Mouse (Mus musculus) forebrain, embryonic 10.5 days (tissue): ENCODE measurements around the gene Elk3. TPM values are rescaled to one million over a fixed set of nuclear protein-coding genes. Genes with fewer than 3 reads are reported as not detected.

Experiments used
- DNase-seq: peaks from one replicate; pipeline ENCODE4 v3.0.0-alpha.2; 2017; ENCODE audit warnings: low spot score; ENCODE audit errors: extremely low spot score
- H3K27ac ChIP-seq: fragments of 300-500 bp; sonication (generic); 2 replicates; pipeline ENCODE4 v1.5.1; 2016; ENCODE audit warnings: mild to moderate bottlenecking
- H3K27me3 ChIP-seq: fragments of 300-500 bp; sonication (generic); 2 replicates; pipeline ENCODE4 v1.6.1; 2016; ENCODE audit warnings: mild to moderate bottlenecking; ENCODE audit not compliant: poor library complexity, severe bottlenecking
- H3K36me3 ChIP-seq: fragments of 300-500 bp; sonication (generic); replicated peaks from 2 replicates; pipeline ENCODE4 v1.6.1; 2016; ENCODE audit warnings: mild to moderate bottlenecking, moderate library complexity
- H3K4me1 ChIP-seq: fragments of 300-500 bp; sonication (generic); 2 replicates; pipeline ENCODE4 v1.6.1; 2016
- H3K4me3 ChIP-seq: fragments of 300-500 bp; sonication (generic); 2 replicates; pipeline ENCODE4 v1.5.1; 2016; ENCODE audit warnings: mild to moderate bottlenecking, moderate library complexity
- H3K9me3 ChIP-seq: fragments of 300-500 bp; sonication (generic); 2 replicates; pipeline ENCODE4 v1.6.1; 2016; ENCODE audit warnings: mild to moderate bottlenecking, moderate library complexity
- WGBS: fragments of 180-500 bp; shearing (Covaris S2); methylation state at CpG from one replicate; pipeline ENCODE4 v1.1.7; 2016; 5-methylcytosine and 5-hydroxymethylcytosine counted together
- polyA plus RNA-seq: library from polyadenylated mRNA; unstranded; fragments of >200 nt; fragmentation: Nextera tagmentation; extraction: Ambion mirVana; gene quantifications from 2 replicates; pipeline ENCODE4 v1.2.1, GENCODE M21; 2016

Elk3 gene
- polyA plus RNA-seq, 1 experiment from 2014 or later, result 14.5 TPM

- DNase-seq, result no peak
- WGBS, result 94% methylated on average over 6 of the region's 6 CpGs
- H3K27ac ChIP-seq, result no peak overlapping the region
- peaks cover 34% of the 10 kb centered on the region for H3K4me1 ChIP-seq
- H3K36me3 ChIP-seq, result peaks cover 7% of the 10 kb centered on the region; the same call in 1 of the 2 replicates
- H3K9me3 ChIP-seq, result no peaks in the 10 kb centered on the region
- H3K27me3 ChIP-seq, result peaks cover 8% of the 10 kb centered on the region; the same call in 1 of the 2 replicates
- no peak overlapping the region for H3K4me3 ChIP-seq
Measured at GRCm38 (mm10) chr10:93270889-93271460, 40.0 kb downstream of the Elk3 start.

- peaks cover 26% of the 10 kb centered on the region for H3K4me1 ChIP-seq
- peak overlapping the region; percentile 17; the same call in 1 of the 2 replicates for H3K27ac ChIP-seq
- H3K27me3 ChIP-seq, result peaks cover under 1% of the 10 kb centered on the region; the same call in 1 of the 2 replicates
- H3K4me3 ChIP-seq, result no peak overlapping the region
- peaks cover 19% of the 10 kb centered on the region for H3K36me3 ChIP-seq
- 74% methylated on average over 4 of the region's 4 CpGs for WGBS
- H3K9me3 ChIP-seq, result no peaks in the 10 kb centered on the region
- no peak for DNase-seq
Measured at GRCm38 (mm10) chr10:93269744-93270143, 41.2 kb downstream of the Elk3 start.

GRCm38 (mm10) chr10:93268339-93268738, 42.6 kb downstream of the Elk3 start:
- Histone ChIP-seq H3K27me3 (no peaks in the 10 kb centered on the region), H3K27ac (no peak overlapping the region)
- WGBS, result 89% methylated on average over 3 of the region's 3 CpGs

GRCm38 (mm10) chr10:93267509-93267908, 43.4 kb downstream of the Elk3 start:
- Histone ChIP-seq H3K9me3 (no peaks in the 10 kb centered on the region), H3K27ac (no peak overlapping the region), H3K4me1 (peaks cover 34% of the 10 kb centered on the region), H3K4me3 (no peak overlapping the region), H3K36me3 (peaks cover 29% of the 10 kb centered on the region), H3K27me3 (no peaks in the 10 kb centered on the region)
- DNase-seq, result no peak
- 90% methylated on average over 5 of the region's 5 CpGs for WGBS

More at GRCm38 (mm10) chr10:93268339-93268738, 42.6 kb downstream of the Elk3 start:
- no peak overlapping the region for H3K4me3 ChIP-seq
- DNase-seq, result no peak
- H3K36me3 ChIP-seq, result peaks cover 29% of the 10 kb centered on the region
- H3K9me3 ChIP-seq, result no peaks in the 10 kb centered on the region
- H3K4me1 ChIP-seq, result peaks cover 28% of the 10 kb centered on the region

DNA sequence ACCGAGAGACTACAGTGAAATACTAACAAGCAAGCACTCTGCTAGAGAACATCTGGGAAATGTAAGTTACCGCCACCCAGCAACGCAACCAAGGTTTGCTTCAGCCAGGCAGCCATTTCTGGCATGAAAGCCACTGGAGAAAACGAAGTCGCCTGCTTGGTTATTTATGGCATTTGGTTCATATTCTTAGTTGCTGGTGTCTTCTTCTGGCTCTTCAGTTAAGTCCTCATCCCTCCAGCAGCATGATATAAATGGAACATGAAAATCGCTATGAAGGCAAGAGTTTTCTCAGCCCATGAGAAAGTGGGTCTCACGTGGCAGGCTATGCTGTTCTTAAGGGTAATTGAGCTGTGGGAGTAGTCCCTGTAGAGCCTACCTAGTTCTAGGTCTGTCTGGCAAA, 44.4 kb downstream of the Elk3 start:
- WGBS, result 95% methylated on average over 7 of the region's 7 CpGs
- no peak for DNase-seq
- H3K36me3 ChIP-seq, result peaks cover 29% of the 10 kb centered on the region

DNA sequence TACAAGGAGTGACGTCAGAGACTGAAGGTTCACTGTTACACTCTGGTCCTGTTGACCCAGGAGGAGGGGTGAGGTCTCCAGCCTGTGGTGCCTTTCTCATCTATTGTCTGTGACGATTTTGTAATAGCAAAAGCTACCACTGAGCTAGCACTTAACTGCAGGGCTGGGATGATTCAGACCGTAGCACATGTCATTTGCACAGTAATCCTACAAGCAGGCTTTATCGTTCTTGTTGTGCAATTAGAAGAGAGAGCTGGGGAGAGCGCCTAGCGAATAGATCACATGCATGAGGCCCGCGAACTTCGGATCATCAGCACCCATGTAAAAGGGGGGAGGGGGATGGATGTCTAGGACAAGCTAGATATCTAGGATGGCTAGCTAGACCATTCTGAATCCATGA, 45.1 kb downstream of the Elk3 start:
- Histone ChIP-seq H3K27me3 (no peaks in the 10 kb centered on the region), H3K4me1 (peaks cover 50% of the 10 kb centered on the region), H3K9me3 (no peaks in the 10 kb centered on the region), H3K36me3 (peaks cover 29% of the 10 kb centered on the region), H3K27ac (no peak overlapping the region), H3K4me3 (no peak overlapping the region)
- DNase-seq, result no peak
- 88% methylated on average over 9 of the region's 9 CpGs for WGBS

More for the DNA sequence above, 44.4 kb downstream of the Elk3 start:
- no peaks in the 10 kb centered on the region for H3K27me3 ChIP-seq
- H3K9me3 ChIP-seq, result no peaks in the 10 kb centered on the region
- no peak overlapping the region for H3K27ac ChIP-seq
- peaks cover 43% of the 10 kb centered on the region for H3K4me1 ChIP-seq
- no peak overlapping the region for H3K4me3 ChIP-seq

DNA sequence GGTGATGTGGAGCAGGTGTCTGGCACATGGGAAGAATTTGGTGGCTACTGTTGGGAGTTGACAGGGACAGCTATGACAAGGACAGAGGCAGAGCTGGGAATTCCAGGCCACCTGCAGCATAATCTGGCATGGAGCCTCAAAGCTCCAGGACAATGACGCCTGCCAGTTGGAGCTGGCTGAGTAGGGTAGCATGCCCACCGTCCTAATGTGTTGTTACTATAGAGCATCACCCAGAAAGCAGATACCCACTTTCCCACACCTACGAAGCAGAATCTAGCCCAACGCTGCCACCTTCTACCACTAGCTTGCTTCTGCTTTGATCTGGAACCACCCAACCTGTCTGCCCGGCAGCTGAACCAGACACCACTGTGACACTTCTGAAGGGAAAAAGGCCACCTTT, 46.9 kb downstream of the Elk3 start:
- no peak overlapping the region for H3K4me3 ChIP-seq
- no peaks in the 10 kb centered on the region for H3K27me3 ChIP-seq
- no peak for DNase-seq
- peaks cover 33% of the 10 kb centered on the region for H3K36me3 ChIP-seq
- peaks cover 44% of the 10 kb centered on the region for H3K4me1 ChIP-seq
- WGBS, result 88% methylated on average over 5 of the region's 5 CpGs
- H3K27ac ChIP-seq, result peak overlapping the region; percentile 72
- H3K9me3 ChIP-seq, result no peaks in the 10 kb centered on the region

GRCm38 (mm10) chr10:93263431-93263830, 47.5 kb downstream of the Elk3 start:
- no peak for DNase-seq
- WGBS, result 51% methylated on average over 8 of the region's 8 CpGs

DNA sequence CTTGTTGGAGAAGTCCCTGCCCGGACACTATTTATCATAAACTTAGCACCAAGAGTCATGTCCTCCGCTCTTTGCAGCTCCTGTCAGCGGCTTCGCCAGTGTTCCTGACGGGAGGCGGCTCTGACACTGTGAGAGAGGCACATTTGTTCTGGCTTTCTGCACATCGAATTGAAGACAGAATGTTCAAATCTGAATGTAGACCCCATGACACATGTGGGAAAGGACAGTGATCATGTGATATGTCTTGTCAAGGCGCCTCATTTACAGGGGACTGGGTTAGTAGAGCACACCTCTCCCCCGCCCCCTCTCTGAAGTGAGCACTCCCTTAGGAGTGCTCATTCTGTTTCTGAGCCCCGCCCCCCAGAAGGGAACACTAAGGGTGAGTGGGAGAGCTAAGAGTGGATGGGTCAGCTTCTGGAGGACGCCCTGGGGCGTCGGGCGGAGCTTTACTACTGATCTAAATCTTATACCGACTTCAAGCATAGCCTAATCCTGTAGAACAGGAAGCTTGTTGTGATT, 48.9 kb downstream of the Elk3 start:
- peak overlapping the region; percentile 36 for H3K4me3 ChIP-seq
- H3K27ac ChIP-seq, result peak overlapping the region; percentile 65
- peaks cover 33% of the 10 kb centered on the region for H3K36me3 ChIP-seq
- 14% methylated on average over 15 of the region's 15 CpGs for WGBS
- H3K9me3 ChIP-seq, result no peaks in the 10 kb centered on the region
- no peaks in the 10 kb centered on the region for H3K27me3 ChIP-seq
- H3K4me1 ChIP-seq, result peaks cover 47% of the 10 kb centered on the region
- DNase-seq, result no peak

More at GRCm38 (mm10) chr10:93263431-93263830, 47.5 kb downstream of the Elk3 start:
- no peak overlapping the region for H3K4me3 ChIP-seq
- peaks cover 44% of the 10 kb centered on the region for H3K4me1 ChIP-seq
- peak overlapping the region; percentile 72 for H3K27ac ChIP-seq
- H3K36me3 ChIP-seq, result peaks cover 33% of the 10 kb centered on the region
- H3K9me3 ChIP-seq, result no peaks in the 10 kb centered on the region
- H3K27me3 ChIP-seq, result no peaks in the 10 kb centered on the region

DNA sequence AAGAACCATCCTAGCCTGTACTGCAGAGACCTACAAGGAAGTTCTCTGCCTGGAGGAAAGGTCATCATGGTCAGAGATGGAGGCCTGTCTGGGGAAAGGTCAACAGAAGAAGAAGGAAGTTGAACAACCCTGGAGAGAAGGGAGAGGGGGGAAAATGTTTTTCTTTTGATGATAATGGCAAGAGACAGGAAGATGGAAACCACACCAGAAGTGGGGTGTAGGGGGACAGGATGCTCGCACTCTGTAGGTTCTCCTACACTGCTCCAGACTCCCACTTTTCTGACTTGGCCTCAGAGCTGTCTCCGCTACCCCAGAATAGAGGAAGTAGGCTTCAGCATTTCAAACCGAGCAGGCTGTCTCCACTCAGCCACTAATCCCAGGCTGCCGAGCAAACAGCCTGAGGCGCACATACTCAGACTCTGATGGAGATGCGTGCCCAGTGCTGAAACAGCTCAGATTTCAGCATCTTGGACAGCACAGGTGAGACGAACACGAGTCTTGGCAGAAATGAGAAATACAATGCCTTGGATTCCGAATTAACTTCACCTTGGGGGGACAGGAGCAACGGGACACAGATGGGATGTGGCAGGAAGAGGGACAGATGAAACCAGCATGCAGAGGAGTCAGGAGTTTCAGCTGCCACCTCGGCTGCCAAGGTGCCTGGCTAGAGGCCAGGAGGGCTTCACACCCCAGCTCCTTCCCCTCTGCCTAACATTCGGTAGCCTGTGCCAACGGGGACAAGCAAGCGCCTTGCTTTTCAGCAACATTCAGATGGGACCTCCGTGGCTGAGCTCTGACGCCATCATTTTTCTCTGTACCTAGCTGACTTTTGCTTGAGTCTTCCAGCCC, 49.6 kb downstream of the Elk3 start:
- peaks cover 30% of the 10 kb centered on the region for H3K36me3 ChIP-seq
- WGBS, result 17% methylated on average over 16 of the region's 16 CpGs
- no peaks in the 10 kb centered on the region for H3K9me3 ChIP-seq
- H3K4me1 ChIP-seq, result peaks cover 54% of the 10 kb centered on the region
- H3K27me3 ChIP-seq, result no peaks in the 10 kb centered on the region
- DNase-seq, result no peak
- peak overlapping the region; percentile 36 for H3K4me3 ChIP-seq
- peak overlapping the region; percentile 65 for H3K27ac ChIP-seq

DNA sequence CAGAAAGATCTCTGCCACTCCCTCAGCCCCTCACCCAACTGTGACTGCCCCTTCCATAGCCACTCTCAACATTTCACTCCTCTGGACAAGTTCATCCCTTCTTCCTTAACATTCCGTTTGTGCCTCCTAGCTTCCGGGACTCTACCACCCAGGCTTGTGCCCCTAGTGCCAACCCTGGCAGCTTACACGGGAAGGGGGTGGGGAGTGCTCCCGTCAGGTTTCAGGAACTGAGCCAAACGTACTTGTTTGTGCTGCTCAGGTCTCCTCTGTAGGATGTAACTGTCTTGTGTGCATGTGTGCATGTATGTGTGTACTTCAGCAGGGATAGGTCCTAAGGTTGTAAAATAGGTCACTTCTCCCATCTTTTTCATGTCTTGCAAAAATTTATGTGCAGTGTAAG, 51.1 kb downstream of the Elk3 start:
- Histone ChIP-seq H3K9me3 (no peaks in the 10 kb centered on the region), H3K27ac (no peak overlapping the region), H3K36me3 (peaks cover 15% of the 10 kb centered on the region), H3K4me3 (no peak overlapping the region), H3K4me1 (peaks cover 63% of the 10 kb centered on the region), H3K27me3 (no peaks in the 10 kb centered on the region)
- 86% methylated on average over 5 of the region's 5 CpGs for WGBS
- no peak for DNase-seq

GRCm38 (mm10) chr10:93255294-93255693, 55.6 kb downstream of the Elk3 start:
- no peaks in the 10 kb centered on the region for H3K9me3 ChIP-seq
- 28% methylated on average over 13 of the region's 13 CpGs for WGBS
- DNase-seq, result no peak

DNA sequence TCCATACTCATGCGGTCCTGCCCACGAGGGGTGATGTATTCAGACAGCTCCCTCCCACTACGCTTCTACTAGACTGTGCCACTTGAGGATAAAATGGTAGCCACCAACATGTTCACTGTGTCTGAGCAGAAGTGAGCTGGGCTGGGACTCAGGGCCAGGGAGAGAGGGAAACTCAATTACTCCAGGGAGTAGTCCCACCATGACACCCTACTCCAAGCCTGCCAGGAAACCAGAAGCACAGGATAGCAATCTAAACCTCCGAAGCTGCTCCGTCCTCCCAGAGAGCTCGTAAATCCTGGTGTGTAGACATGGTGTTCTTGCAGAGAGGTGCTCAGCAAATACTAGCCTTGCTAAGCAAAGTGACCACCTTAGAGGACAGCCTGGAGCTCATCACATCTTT, 57.8 kb downstream of the Elk3 start:
- H3K9me3 ChIP-seq, result no peaks in the 10 kb centered on the region
- peaks cover 47% of the 10 kb centered on the region for H3K4me1 ChIP-seq
- no peak overlapping the region for H3K27ac ChIP-seq
- H3K27me3 ChIP-seq, result no peaks in the 10 kb centered on the region
- H3K4me3 ChIP-seq, result no peak overlapping the region
- 92% methylated on average over 6 of the region's 6 CpGs for WGBS
- DNase-seq, result no peak
- peaks cover 20% of the 10 kb centered on the region for H3K36me3 ChIP-seq

More at GRCm38 (mm10) chr10:93255294-93255693, 55.6 kb downstream of the Elk3 start:
- Histone ChIP-seq H3K4me3 (0 out of 2 replicates have a peak overlapping the region, but pooled peaks have one; percentile 16), H3K4me1 (peaks cover 41% of the 10 kb centered on the region), H3K36me3 (peaks cover 12% of the 10 kb centered on the region), H3K27me3 (no peaks in the 10 kb centered on the region), H3K27ac (peak overlapping the region; percentile 84)
